Mouse (Mus musculus): ENCODE data around the gene Lrmp. TPM values are rescaled to one million over a fixed set of nuclear protein-coding genes. Genes with fewer than 3 reads are reported as not detected.

Gene Lrmp
- polyA plus RNA-seq, 1 experiment from 2014 or later = 1.4 TPM

- DNase-seq (ENCODE audit: low spot score, missing footprints) (peak; percentile 59), ATAC-seq (ENCODE audit: low FRiP score) (no peak)
- Histone ChIP-seq H3K4me2 (no peak overlapping the region), H3K27ac (ENCODE audit: low read depth, low read length) (no peak overlapping the region), H3K36me3 (ENCODE audit: control insufficient read depth, insufficient read depth, low read length) (no peaks in the 10 kb centered on the region), H3K4me3 (ENCODE audit: low read depth, low read length) (no peak overlapping the region), H3K9me3 (ENCODE audit: control insufficient read depth, low read length) (no peaks in the 10 kb centered on the region), H3K27me3 (ENCODE audit: control insufficient read depth, insufficient read depth, low read length) (no peaks in the 10 kb centered on the region), H3K9ac (ENCODE audit: low read length) (no peak overlapping the region), H3K4me1 (ENCODE audit: control insufficient read depth, insufficient read depth, low read length) (no peaks in the 10 kb centered on the region)
- WGBS = 96% methylated on average over 6 of the region's 6 CpGs
These were observed 108.8 kb downstream of the Lrmp start for GRCm38 (mm10) chr6:145224246-145224645.

Other genes starting within 250 kb of the Lrmp start
- gene Bcat1, start 39.5 kb upstream of the Lrmp start, polyA plus RNA-seq (2014; fragmentation: Nextera tagmentation; extraction: Ambion mirVana) = 140 and 150 TPM in 2 replicates
- 0.27 and 0.73 TPM in 2 replicates for gene Casc1, start 95.4 kb downstream of the Lrmp start, polyA plus RNA-seq (2014; fragmentation: Nextera tagmentation; extraction: Ambion mirVana)
- 41.8 and 42.3 TPM in 2 replicates for gene Etfrf1, start 95.5 kb downstream of the Lrmp start, polyA plus RNA-seq (2014; fragmentation: Nextera tagmentation; extraction: Ambion mirVana)
- gene Kras, start 134.6 kb downstream of the Lrmp start, polyA plus RNA-seq (2014; fragmentation: Nextera tagmentation; extraction: Ambion mirVana) = 129 and 133 TPM in 2 replicates

Measured in midbrain, embryonic 11.5 days (tissue).